Mouse (Mus musculus) neural tube, embryonic 10.5 days (tissue): ENCODE data around the gene Nenf.

Experiments used
- DNase-seq: peaks from one replicate; pipeline ENCODE4 v3.0.0-alpha.2; 2017; ENCODE audit warnings: low spot score; ENCODE audit errors: extremely low spot score

Gene Nenf

GRCm38 (mm10) chr1:191317591-191318196 lies at the start of gene Nenf:
TSS of gene Nenf (minus strand) at chr1:191318194.
- DNase-seq: peak; percentile 78

- DNase-seq: no peak
Observed at GRCm38 (mm10) chr1:191364477-191364876, 46.5 kb upstream of the Nenf start.

- DNase-seq: no peak
Observed at GRCm38 (mm10) chr1:191362412-191362811, 44.4 kb upstream of the Nenf start.

- DNase-seq: no peak
Observed at GRCm38 (mm10) chr1:191359478-191359877, 41.5 kb upstream of the Nenf start.

GRCm38 (mm10) chr1:191356936-191357335 lies 38.9 kb upstream of the Nenf start:
- DNase-seq: no peak

GRCm38 (mm10) chr1:191353836-191354235 lies 35.8 kb upstream of the Nenf start:
- DNase-seq: no peak

GRCm38 (mm10) chr1:191352786-191353488 lies 34.9 kb upstream of the Nenf start:
- peak; percentile 34 for DNase-seq

- no peak for DNase-seq
Observed at GRCm38 (mm10) chr1:191350355-191350754, 32.4 kb upstream of the Nenf start.

- no peak for DNase-seq
Observed at GRCm38 (mm10) chr1:191349486-191350037, 31.6 kb upstream of the Nenf start.

- no peak for DNase-seq
Observed at GRCm38 (mm10) chr1:191348996-191349395, 31.0 kb upstream of the Nenf start.

GRCm38 (mm10) chr1:191348592-191348991 lies 30.6 kb upstream of the Nenf start:
- DNase-seq: no peak

- no peak for DNase-seq
Observed at GRCm38 (mm10) chr1:191347602-191348001, 29.6 kb upstream of the Nenf start.

GRCm38 (mm10) chr1:191340530-191340929 lies 22.5 kb upstream of the Nenf start:
- DNase-seq: no peak

- no peak for DNase-seq
Observed at GRCm38 (mm10) chr1:191339876-191340275, 21.9 kb upstream of the Nenf start.

- DNase-seq: no peak
Observed at GRCm38 (mm10) chr1:191334500-191334899, 16.5 kb upstream of the Nenf start.

- DNase-seq: no peak
Observed at GRCm38 (mm10) chr1:191330356-191330755, 12.4 kb upstream of the Nenf start.

- DNase-seq: no peak
Observed at GRCm38 (mm10) chr1:191328019-191328441, 10.0 kb upstream of the Nenf start.

GRCm38 (mm10) chr1:191327258-191327657 lies 9.3 kb upstream of the Nenf start:
- no peak for DNase-seq

- DNase-seq: peak; percentile 74
Observed at GRCm38 (mm10) chr1:191326233-191326882, 8.4 kb upstream of the Nenf start.

GRCm38 (mm10) chr1:191325726-191326232 lies 7.8 kb upstream of the Nenf start, which contains the start of gene Tmem206:
TSS of gene Tmem206 (plus strand) at chr1:191325912.
- DNase-seq: peak; percentile 94

GRCm38 (mm10) chr1:191324733-191325590 lies 7.0 kb upstream of the Nenf start:
- no peak for DNase-seq
